Mouse (Mus musculus): ENCODE data around the gene Ddt.

Ddt gene

GRCm38 (mm10) chr10:75772795-75773664 lies at the start of gene Ddt:
TSS of gene Ddt (minus strand) at chr10:75773414.
- peak; percentile 83 to 87 for DNase-seq (ENCODE audit: low spot score in 2 of 2)

GRCm38 (mm10) chr10:75822443-75822842 lies 49.2 kb upstream of the Ddt start, which contains the start of gene Gstt4:
TSS of gene Gstt4 (minus strand) at chr10:75822543.
- DNase-seq (ENCODE audit: low spot score in 2 of 2) = no peak

GRCm38 (mm10) chr10:75819882-75820281 lies 46.7 kb upstream of the Ddt start:
- DNase-seq (ENCODE audit: low spot score in 2 of 2) = no peak

DNA sequence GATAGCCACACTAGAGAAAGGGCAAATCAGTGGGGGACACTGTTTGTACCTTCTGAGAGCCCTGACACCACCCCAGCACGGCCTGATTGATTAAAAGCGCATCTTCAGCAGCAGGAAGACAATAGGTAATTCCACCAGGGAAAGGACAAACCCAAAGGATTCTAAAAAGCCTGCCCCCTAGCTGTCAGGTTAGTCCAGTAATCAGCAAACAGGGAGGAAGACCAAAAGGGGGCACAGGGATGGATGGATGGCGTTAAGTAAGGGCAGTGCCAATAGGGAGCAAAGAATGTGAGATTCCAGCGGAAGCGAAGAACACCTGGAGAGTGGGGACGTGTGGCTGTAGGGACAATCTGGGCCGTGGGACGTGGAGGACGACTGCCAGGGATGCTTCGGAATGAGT lies 45.4 kb upstream of the Ddt start:
- no peak for DNase-seq (ENCODE audit: low spot score in 2 of 2)

- no peak for DNase-seq (ENCODE audit: low spot score in 2 of 2)
Measured at GRCm38 (mm10) chr10:75804217-75804616, 31.0 kb upstream of the Ddt start.

GRCm38 (mm10) chr10:75798176-75798696 lies 25.0 kb upstream of the Ddt start, which contains the start of gene Gstt1:
TSS of gene Gstt1 (minus strand) at chr10:75798584.
- peak; percentile 88 to 89 for DNase-seq (ENCODE audit: low spot score in 2 of 2)

DNA sequence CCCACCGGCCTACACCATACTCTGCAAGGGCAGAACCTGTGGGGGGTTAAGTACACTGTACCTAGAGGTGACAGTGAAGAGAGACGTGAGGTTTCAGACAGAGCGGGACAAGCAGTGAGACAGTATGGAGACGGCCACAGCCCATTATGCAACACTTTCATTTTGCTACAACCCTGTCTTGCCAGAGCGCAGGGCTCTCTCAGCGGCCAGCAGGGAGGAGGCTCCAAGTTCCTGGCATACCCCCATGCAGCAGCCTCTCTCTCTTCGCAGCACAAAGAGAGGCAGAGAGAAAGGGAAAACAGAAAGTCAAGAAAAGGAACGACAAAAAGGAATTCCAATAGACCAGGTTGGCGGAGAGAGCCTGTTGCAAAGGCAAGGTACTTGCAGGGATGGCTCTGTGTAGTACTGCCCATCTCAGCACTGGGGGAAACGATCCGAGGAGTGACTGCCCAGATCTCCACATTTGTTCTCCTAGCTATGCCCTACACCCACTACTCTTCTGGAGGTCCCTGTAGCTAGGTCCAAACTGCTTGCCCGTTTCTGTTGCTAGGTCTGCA lies 24.5 kb upstream of the Ddt start:
- peak; percentile 73 to 79 for DNase-seq (ENCODE audit: low spot score in 2 of 2)

GRCm38 (mm10) chr10:75796731-75797516 lies 23.7 kb upstream of the Ddt start:
- DNase-seq (ENCODE audit: low spot score in 2 of 2) = no peak

GRCm38 (mm10) chr10:75794880-75795279 lies 21.7 kb upstream of the Ddt start:
- DNase-seq (ENCODE audit: low spot score in 2 of 2) = peak in 1 of 2 experiments; percentile 20

DNA sequence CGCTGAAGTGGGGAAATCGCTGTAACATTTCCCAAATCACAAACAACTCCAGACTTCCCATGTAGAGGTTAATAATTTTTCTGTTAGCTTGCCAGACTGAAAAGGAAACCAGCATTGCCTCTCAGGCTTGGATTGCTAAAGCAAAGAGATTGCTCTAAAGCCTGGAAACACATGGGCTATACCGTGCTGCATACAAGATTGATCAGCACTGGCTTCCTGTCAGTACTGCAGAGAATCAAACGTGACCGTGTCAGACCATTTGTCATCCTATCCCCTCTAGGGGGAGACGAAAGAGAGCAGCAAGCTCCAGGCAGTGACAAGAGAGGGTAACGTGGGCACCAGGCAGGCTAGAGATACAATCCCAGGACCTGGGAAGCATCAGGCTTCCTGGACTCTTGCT lies 17.6 kb upstream of the Ddt start:
- no peak for DNase-seq (ENCODE audit: low spot score in 2 of 2)

DNA sequence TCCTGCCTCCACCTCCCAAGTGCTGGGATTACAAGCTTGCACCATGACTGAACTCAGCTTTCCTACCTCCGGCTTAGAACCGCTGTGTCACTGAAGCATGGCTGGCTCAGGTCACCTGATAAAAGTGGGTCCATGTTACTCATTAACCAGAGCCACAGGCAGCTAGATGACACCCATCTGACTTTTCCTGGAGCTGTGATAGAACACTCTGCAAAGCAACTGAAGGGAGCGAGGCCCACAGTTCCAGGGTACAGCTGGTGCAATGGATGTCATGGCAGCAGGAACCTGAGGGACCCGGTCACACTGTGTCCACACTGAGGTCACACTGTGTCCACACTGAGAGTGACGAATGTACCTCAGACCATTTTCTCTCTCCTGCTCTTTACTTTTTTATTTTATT lies 16.6 kb upstream of the Ddt start:
- DNase-seq (ENCODE audit: low spot score in 2 of 2) = no peak

- DNase-seq (ENCODE audit: low spot score in 2 of 2) = no peak
Measured at GRCm38 (mm10) chr10:75789081-75789735, 16.0 kb upstream of the Ddt start.

DNA sequence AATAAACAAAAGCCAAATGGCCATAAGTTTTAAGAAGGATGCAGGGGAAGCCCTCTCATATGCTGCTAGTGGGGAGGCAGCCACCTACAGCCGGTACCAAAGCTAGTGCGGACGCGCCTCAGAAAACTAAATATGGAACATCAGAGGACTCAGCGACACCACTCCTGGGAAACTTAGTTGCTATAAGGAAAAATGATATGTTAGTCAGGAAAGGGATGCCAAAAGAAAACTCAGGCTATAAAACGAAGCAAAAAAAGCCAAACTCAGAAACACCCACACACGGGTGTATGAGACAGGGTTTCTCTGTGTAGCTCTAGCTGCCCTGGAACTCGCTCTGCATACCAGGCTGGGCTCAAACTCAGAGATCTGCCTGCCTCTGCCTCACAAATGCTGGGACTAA lies 15.1 kb upstream of the Ddt start:
- DNase-seq (ENCODE audit: low spot score in 2 of 2) = no peak

- no peak for DNase-seq (ENCODE audit: low spot score in 2 of 2)
Measured at GRCm38 (mm10) chr10:75785442-75785841, 12.2 kb upstream of the Ddt start.

GRCm38 (mm10) chr10:75780769-75781578 lies 7.8 kb upstream of the Ddt start, which contains the start of the genes Gm20441 and Gstt3:
TSS of gene Gm20441 (minus strand) at chr10:75780954.
TSS of gene Gstt3 (minus strand) at chr10:75781414.
- peak; percentile 79 to 89 for DNase-seq (ENCODE audit: low spot score in 2 of 2)

GRCm38 (mm10) chr10:75779206-75780174 lies 6.3 kb upstream of the Ddt start:
- DNase-seq (ENCODE audit: low spot score in 2 of 2) = no peak

DNA sequence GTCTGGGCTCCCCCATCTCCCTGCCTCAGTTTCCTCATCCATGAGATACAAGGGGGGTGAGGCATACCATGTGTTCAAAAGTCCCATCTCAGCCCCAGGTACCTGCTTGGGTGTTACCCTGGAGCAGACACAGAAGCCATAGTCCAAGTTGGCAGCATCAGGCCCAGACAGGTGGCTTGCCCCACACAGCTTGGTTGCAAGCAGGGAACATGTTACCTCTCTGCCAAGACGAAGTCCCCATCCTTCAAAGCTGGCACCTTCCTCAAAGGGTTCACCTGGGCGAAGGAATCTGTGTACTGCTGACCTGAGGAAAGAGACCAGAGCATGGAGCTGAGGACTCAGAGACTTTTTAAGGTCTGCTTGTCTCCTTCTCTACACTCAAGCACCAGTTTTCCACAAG lies 4.7 kb upstream of the Ddt start:
- DNase-seq (ENCODE audit: low spot score in 2 of 2) = no peak

DNA sequence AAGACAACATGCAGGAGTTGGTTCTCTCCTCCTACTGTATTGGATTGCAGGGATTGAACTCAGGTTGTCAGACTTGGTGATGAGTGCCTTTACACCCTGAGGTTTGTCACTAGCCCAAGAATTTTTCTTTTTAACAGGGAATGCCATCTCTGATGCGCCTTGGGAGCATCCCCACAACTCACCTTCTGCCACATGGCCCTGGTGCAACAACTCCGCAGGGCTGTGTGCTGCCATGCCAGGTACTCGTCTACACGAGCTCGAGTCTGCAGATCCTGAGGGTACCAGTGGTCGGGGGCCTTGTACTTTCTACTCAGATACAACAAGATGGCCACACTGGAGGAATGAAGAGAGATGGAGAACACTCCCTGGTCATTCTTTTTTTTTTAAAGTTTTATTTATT lies 3.3 kb upstream of the Ddt start:
- no peak for DNase-seq (ENCODE audit: low spot score in 2 of 2)

DNA sequence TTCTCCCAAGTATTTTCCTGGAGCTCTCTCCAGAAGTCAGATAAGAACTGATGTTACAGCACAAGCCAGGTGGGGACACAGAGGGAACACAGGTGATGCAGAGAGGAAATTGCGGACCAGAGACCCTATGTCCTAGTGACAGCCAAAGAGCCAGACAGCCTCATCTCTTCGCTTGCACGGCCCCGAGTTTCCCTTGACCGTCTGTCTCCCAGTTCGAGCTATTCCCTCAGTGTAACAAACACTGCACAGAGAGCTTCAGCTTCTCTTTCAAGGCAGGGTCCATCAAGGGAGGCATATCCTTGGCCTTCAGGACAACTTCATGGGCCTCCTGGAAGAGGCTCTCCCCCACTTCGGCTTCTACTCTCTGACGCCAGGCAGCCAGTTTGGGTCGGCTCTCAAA lies 1.4 kb upstream of the Ddt start:
- DNase-seq (ENCODE audit: low spot score in 2 of 2) = no peak
